ENCODE assay signal across 1 mouse cellular context in genomic region chr6:53589746-53590145, GRCm38 (mm10).
TF ChIP-seq lines count a peak whose summit lies in the region.

No protein-coding gene starts in this region.

TF ChIP-seq in CH12.LX, 34 proteins besides CTCF, POLR2A, EP300 and RAD21 (continued from another document):
- TF ChIP-seq ZMIZ1 (IDR thresholded peaks at IDR 0.05; ENCODE audit: low read depth, low read length) (no peak), USF1 (IDR thresholded peaks at IDR 0.05; ENCODE audit: low read depth, low read length) (peak; percentile 22), RCOR1 (conservative IDR thresholded peaks at IDR 0.05; ENCODE audit: low read depth, low read length) (no peak), E2F4 (IDR thresholded peaks at IDR 0.05; ENCODE audit: insufficient replicate concordance, low read depth, low read length) (no peak), MAFK (IDR thresholded peaks at IDR 0.05; ENCODE audit: insufficient replicate concordance, low read length) (no peak), ZNF384 (IDR thresholded peaks at IDR 0.05; ENCODE audit: low read depth, low read length) (no peak), PAX5 (IDR thresholded peaks at IDR 0.05; ENCODE audit: low read length) (no peak), USF2 (conservative IDR thresholded peaks at IDR 0.05; ENCODE audit: low read depth, low read length) (no peak), POLR2AphosphoS2 (IDR thresholded peaks at IDR 0.05; ENCODE audit: low read depth, low read length) (no peak), MXI1 (IDR thresholded peaks at IDR 0.05; ENCODE audit: low read depth, low read length) (no peak)
